Mouse (Mus musculus) thymus, postnatal 0 days (tissue): ENCODE data around the gene Gm13290. TPM values are rescaled to one million over a fixed set of nuclear protein-coding genes. Genes with fewer than 3 reads are reported as not detected.
"Not testable (repeated sequence)": the region's sequence is repeated elsewhere in the genome, so short reads cannot be mapped to it uniquely, and the experiment has no call there.

ENCODE experiments used
- DNase-seq: peaks from one replicate; pipeline ENCODE4 v3.0.0-alpha.2; 2015; ENCODE audit warnings: low spot score
- polyA plus RNA-seq: library from polyadenylated mRNA; unstranded; fragments of >200 nt; fragmentation: Nextera tagmentation; extraction: Ambion mirVana; gene quantifications from 2 replicates; pipeline ENCODE4 v1.2.1, GENCODE M21; 2015

Gene Gm13290
- polyA plus RNA-seq: 0.18 and 0.36 TPM in 2 replicates

- DNase-seq: not testable (repeated sequence)
Observed at GRCm38 (mm10) chr4:88773534-88773933, at the start of gene Gm13290. TSS of gene Gm13290 (plus strand) at chr4:88773834.

GRCm38 (mm10) chr4:88726727-88727126 is 46.9 kb upstream of the Gm13290 start:
- no peak for DNase-seq

- DNase-seq: peak; percentile 58
Observed at GRCm38 (mm10) chr4:88727324-88727723, 46.3 kb upstream of the Gm13290 start.

- DNase-seq: peak; percentile 75
Observed at GRCm38 (mm10) chr4:88738480-88738879, 35.2 kb upstream of the Gm13290 start.

GRCm38 (mm10) chr4:88739036-88739435 is 34.6 kb upstream of the Gm13290 start:
- DNase-seq: no peak

- no peak for DNase-seq
Observed at GRCm38 (mm10) chr4:88741426-88741825, 32.2 kb upstream of the Gm13290 start.

GRCm38 (mm10) chr4:88742771-88743371 is 30.8 kb upstream of the Gm13290 start:
- DNase-seq: peak; percentile 33

GRCm38 (mm10) chr4:88744207-88744606 is 29.4 kb upstream of the Gm13290 start:
- no peak for DNase-seq

- DNase-seq: no peak
Observed at GRCm38 (mm10) chr4:88749926-88750325, 23.7 kb upstream of the Gm13290 start.

- DNase-seq: not testable (repeated sequence)
Observed at GRCm38 (mm10) chr4:88754818-88755340, 18.8 kb upstream of the Gm13290 start, which contains the start of gene Gm13271. TSS of gene Gm13271 (plus strand) at chr4:88754868.

- peak; percentile 35 for DNase-seq
Observed at GRCm38 (mm10) chr4:88756581-88757513, 16.8 kb upstream of the Gm13290 start.

- DNase-seq: peak; percentile 83
Observed at GRCm38 (mm10) chr4:88757628-88758031, 16.0 kb upstream of the Gm13290 start.

GRCm38 (mm10) chr4:88758751-88759150 is 14.9 kb upstream of the Gm13290 start:
- not testable (repeated sequence) for DNase-seq

- not testable (repeated sequence) for DNase-seq
Observed at GRCm38 (mm10) chr4:88759610-88760268, 13.9 kb upstream of the Gm13290 start, which contains the start of gene Gm13283. TSS of gene Gm13283 (plus strand) at chr4:88760119.

- DNase-seq: peak; percentile 30
Observed at GRCm38 (mm10) chr4:88760431-88760830, 13.2 kb upstream of the Gm13290 start.

- DNase-seq: not testable (repeated sequence)
Observed at GRCm38 (mm10) chr4:88761776-88762175, 11.9 kb upstream of the Gm13290 start.

- not testable (repeated sequence) for DNase-seq
Observed at GRCm38 (mm10) chr4:88762341-88762740, 11.3 kb upstream of the Gm13290 start.

GRCm38 (mm10) chr4:88763384-88764018 is 10.1 kb upstream of the Gm13290 start:
- peak; percentile 52 for DNase-seq

GRCm38 (mm10) chr4:88776622-88777021 is 3.0 kb downstream of the Gm13290 start, which contains the start of gene Gm13289:
TSS of gene Gm13289 (plus strand) at chr4:88776922.
- DNase-seq: not testable (repeated sequence)

- not testable (repeated sequence) for DNase-seq
Observed at GRCm38 (mm10) chr4:88779550-88779949, 5.9 kb downstream of the Gm13290 start, which contains the start of gene Gm13272. TSS of gene Gm13272 (plus strand) at chr4:88779850.
